ENCODE assay signal across 8 mouse cellular contexts in genomic region chrX:16618225-16619033, GRCm38 (mm10). TPM values are rescaled to one million over a fixed set of nuclear protein-coding genes. Genes with fewer than 3 reads are reported as not detected.
DNase-seq lines count a peak whose midpoint lies in the region; ATAC-seq and TF ChIP-seq lines count a peak whose summit lies in the region.

No protein-coding gene starts in this region.

- H3K4me2 ChIP-seq in forebrain, embryonic 15.5 days (replicated peaks) = peak overlapping the region; percentile 71
- H3K4me2 ChIP-seq in liver, postnatal 0 days (ENCODE audit: low read depth, low read length) = peak overlapping the region; percentile 79
- H3K4me2 ChIP-seq in neural tube, embryonic 13.5 days = peak overlapping the region; percentile 70

- in situ Hi-C loops in ES-E14 (cut with MboI; ENCODE audit: low sequenced_read_pairs in 2 of 2, unreplicated experiment in 2 of 2) = no loop called here

- no peaks in the 10 kb centered on the region for H3K27me3 ChIP-seq in forebrain, embryonic 15.5 days
- no peaks in the 10 kb centered on the region for H3K27me3 ChIP-seq in liver, postnatal 0 days (ENCODE audit: insufficient read depth, low read length)
- H3K27me3 ChIP-seq in neural tube, embryonic 13.5 days = no peaks in the 10 kb centered on the region

- intact Hi-C loops in heart, postnatal 25 days (cut with DNase I) = no loop called here

- TF ChIP-seq CTCF in liver, postnatal 0 days (IDR thresholded peaks at IDR 0.05; ENCODE audit: low read depth) = no peak

- peak; percentile 46 for DNase-seq in ES-E14 (ENCODE audit: low read depth, low spot score)
- DNase-seq in cerebellum, adult 18-20 months = peak; percentile 86 to 88
- DNase-seq in heart, postnatal 25 days (ENCODE audit: low spot score) = peak; percentile 78
- DNase-seq in layer of hippocampus, adult 11-12 months (ENCODE audit: low spot score) = peak; percentile 89
- peak; percentile 89 for DNase-seq in liver, postnatal 0 days
- peak; percentile 83 for DNase-seq in telencephalon, adult 2 months (ENCODE audit: low read depth, low spot score)

- no peaks in the 10 kb centered on the region for H3K36me3 ChIP-seq in ES-E14 (ENCODE audit: control insufficient read depth, insufficient read depth, low read length, poor library complexity, severe bottlenecking)
- no peaks in the 10 kb centered on the region for H3K36me3 ChIP-seq in forebrain, embryonic 15.5 days
- H3K36me3 ChIP-seq in liver, postnatal 0 days (replicated peaks; ENCODE audit: insufficient read depth, low read length) = no peaks in the 10 kb centered on the region
- no peaks in the 10 kb centered on the region for H3K36me3 ChIP-seq in neural tube, embryonic 13.5 days

- H3K27ac ChIP-seq in ES-E14 (ENCODE audit: insufficient read depth, low read depth, low read length, poor library complexity, severe bottlenecking) = peak overlapping the region; percentile 86
- H3K27ac ChIP-seq in forebrain, embryonic 15.5 days (replicated peaks) = peak overlapping the region; percentile 90
- no peak overlapping the region for H3K27ac ChIP-seq in liver, postnatal 0 days (ENCODE audit: low read depth)
- peak overlapping the region; percentile 86 for H3K27ac ChIP-seq in neural tube, embryonic 13.5 days (replicated peaks)

- H3K9me3 ChIP-seq in ES-E14 (ENCODE audit: control insufficient read depth, insufficient read depth, low read depth, low read length) = no peaks in the 10 kb centered on the region
- H3K9me3 ChIP-seq in forebrain, embryonic 15.5 days = no peaks in the 10 kb centered on the region
- H3K9me3 ChIP-seq in liver, postnatal 0 days (ENCODE audit: low read length) = no peaks in the 10 kb centered on the region
- no peaks in the 10 kb centered on the region for H3K9me3 ChIP-seq in neural tube, embryonic 13.5 days

- peak overlapping the region; percentile 63 to 92 for H3K4me3 ChIP-seq in ES-E14 (ENCODE audit: insufficient read depth in 1 of 2, low read depth in 1 of 2, low read length in 2 of 2, poor library complexity in 1 of 2, severe bottlenecking in 1 of 2)
- H3K4me3 ChIP-seq in forebrain, embryonic 15.5 days = peak overlapping the region; percentile 55
- peak overlapping the region; percentile 57 for H3K4me3 ChIP-seq in liver, postnatal 0 days (ENCODE audit: low read depth, low read length)
- peak overlapping the region; percentile 53 for H3K4me3 ChIP-seq in neural tube, embryonic 13.5 days

- TF ChIP-seq EP300 in liver, postnatal 0 days (IDR thresholded peaks at IDR 0.05; ENCODE audit: low read depth) = no peak

- peak overlapping the region; percentile 96 for H3K9ac ChIP-seq in ES-E14 (ENCODE audit: insufficient read depth, low read depth, low read length, poor library complexity, severe bottlenecking)
- H3K9ac ChIP-seq in forebrain, embryonic 15.5 days (replicated peaks) = peak overlapping the region; percentile 64
- peak overlapping the region; percentile 62 for H3K9ac ChIP-seq in liver, postnatal 0 days (replicated peaks)
- peak overlapping the region; percentile 69 for H3K9ac ChIP-seq in neural tube, embryonic 13.5 days

- ATAC-seq in forebrain, embryonic 15.5 days (replicated peaks) = peak; percentile 96
- peak; percentile 96 for ATAC-seq in liver, postnatal 0 days
- ATAC-seq in neural tube, embryonic 13.5 days (ENCODE audit: low read depth) = peak; percentile 97

- no peaks in the 10 kb centered on the region for H3K4me1 ChIP-seq in ES-E14 (ENCODE audit: control insufficient read depth in 2 of 2, insufficient read depth in 2 of 2, low read length in 2 of 2, poor library complexity in 1 of 2)
- no peaks in the 10 kb centered on the region for H3K4me1 ChIP-seq in forebrain, embryonic 15.5 days
- 0 out of 2 replicates have a peak, but pooled peaks cover 5% of the 10 kb centered on the region for H3K4me1 ChIP-seq in liver, postnatal 0 days (ENCODE audit: insufficient read depth)
- no peaks in the 10 kb centered on the region for H3K4me1 ChIP-seq in neural tube, embryonic 13.5 days (replicated peaks)

- 15% methylated on average over 58 of the region's 60 CpGs for WGBS in forebrain, embryonic 15.5 days
- WGBS in liver, postnatal 0 days (ENCODE audit: insufficient replicate concordance) = 17% methylated on average over 55 of the region's 60 CpGs
- 13% methylated on average over 60 of the region's 60 CpGs for WGBS in neural tube, embryonic 13.5 days

TF ChIP-seq in ES-E14, 5 proteins besides CTCF, POLR2A, EP300 and RAD21:
- TF ChIP-seq MAFK (IDR thresholded peaks at IDR 0.05; ENCODE audit: insufficient read depth, low read depth, low read length) (no peak), CHD2 (IDR thresholded peaks at IDR 0.05; ENCODE audit: low read depth, low read length) (no peak), ZNF384 (IDR thresholded peaks at IDR 0.05; ENCODE audit: low read depth, low read length) (no peak), ZC3H11A (IDR thresholded peaks at IDR 0.05; ENCODE audit: borderline replicate concordance, low read depth, low read length) (no peak), HCFC1 (IDR thresholded peaks at IDR 0.05; ENCODE audit: borderline replicate concordance, insufficient read depth, low read length) (no peak)
TF ChIP-seq in ES-E14: peak in this region for 0.

RNA-seq across cellular contexts. Expression of gene Maoa, which starts 1.1 kb away (rescaled TPM):
- total RNA-seq in ES-E14 (2012; rRNA removed) = 8.9 and 12.6 TPM in 2 replicates
- 13.7 and 14.4 TPM in 2 replicates for polyA plus RNA-seq in forebrain, embryonic 15.5 days (2015; fragmentation: Nextera tagmentation; extraction: Ambion mirVana)
- total RNA-seq in heart, postnatal 25 days (2021) = 1 to 10 TPM; 2.6 to 2.9 TPM
- 2.3 and 2.4 TPM in 2 replicates for polyA plus RNA-seq in liver, postnatal 0 days (2015; fragmentation: Nextera tagmentation; extraction: Ambion mirVana)
- 16.2 and 17.5 TPM in 2 replicates for polyA plus RNA-seq in neural tube, embryonic 13.5 days (2015; fragmentation: Nextera tagmentation; extraction: Ambion mirVana)
